Mouse (Mus musculus) ES-E14 (cell line): ENCODE measurements at regions not wholly inside any gene's neighbourhood (a gene's known extent, or its start where the extent isn't known, plus 50 kb on each side); places are given as distances from the start of the nearest gene placed in this dataset.

Experiments used
- CHD2 ChIP-seq: IDR thresholded peaks from 2 replicates; pipeline ENCODE4 v1.6.1; 2014; ENCODE audit warnings: mild to moderate bottlenecking, low read depth, low read length, inconsistent platforms
- HCFC1 ChIP-seq: IDR thresholded peaks from 2 replicates; pipeline ENCODE4 v1.6.1; 2012; ENCODE audit warnings: low read length, inconsistent platforms, borderline replicate concordance; ENCODE audit not compliant: insufficient read depth
- MAFK ChIP-seq: IDR thresholded peaks from 2 replicates; pipeline ENCODE4 v1.6.1; 2014; ENCODE audit warnings: mild to moderate bottlenecking, low read depth, low read length, inconsistent platforms; ENCODE audit not compliant: insufficient read depth
- ZC3H11A ChIP-seq: IDR thresholded peaks from 2 replicates; pipeline ENCODE4 v1.6.1; 2012; ENCODE audit warnings: low read depth, mild to moderate bottlenecking, inconsistent platforms, low read length, borderline replicate concordance
- ZNF384 ChIP-seq: IDR thresholded peaks from 2 replicates; pipeline ENCODE4 v1.6.1; 2012; ENCODE audit warnings: low read depth, low read length, inconsistent platforms

- TF ChIP-seq ZNF384 (no peak), MAFK (no peak), CHD2 (no peak), ZC3H11A (no peak), HCFC1 (no peak)
Observed at GRCm38 (mm10) chr3:73125143-73125542, 67.5 kb upstream of the Slitrk3 start.
